Mouse (Mus musculus) right cerebral cortex, postnatal 10 days (tissue): ENCODE data around the gene Zswim7.

Experiments used
- DNase-seq, 2 experiments: peaks; one replicate each; pipeline ENCODE4 v3.0.0; 2021; ENCODE audit warnings: low spot score in 2 of 2

The Zswim7 gene

DNA sequence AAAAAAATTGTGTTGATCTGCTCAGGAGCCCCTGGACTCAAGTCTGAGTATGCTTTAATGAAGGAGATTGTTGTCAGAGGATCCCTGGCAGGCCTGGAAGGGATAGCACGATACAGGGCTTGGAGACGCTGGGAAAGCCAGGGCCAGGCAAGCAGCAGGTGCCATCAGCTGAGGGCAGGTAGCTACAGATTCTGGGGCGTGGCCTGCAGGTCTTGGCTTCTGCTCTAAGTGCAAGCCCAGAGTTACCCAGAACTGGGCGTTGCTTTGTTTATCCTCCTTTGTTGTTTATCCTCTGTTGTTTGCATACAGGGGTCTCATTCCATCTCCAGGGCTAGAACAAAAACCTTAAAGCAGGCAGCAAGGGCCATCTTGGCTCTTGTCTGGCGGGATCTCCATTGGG, 27.8 kb downstream of the Zswim7 start:
- no peak for DNase-seq

DNA sequence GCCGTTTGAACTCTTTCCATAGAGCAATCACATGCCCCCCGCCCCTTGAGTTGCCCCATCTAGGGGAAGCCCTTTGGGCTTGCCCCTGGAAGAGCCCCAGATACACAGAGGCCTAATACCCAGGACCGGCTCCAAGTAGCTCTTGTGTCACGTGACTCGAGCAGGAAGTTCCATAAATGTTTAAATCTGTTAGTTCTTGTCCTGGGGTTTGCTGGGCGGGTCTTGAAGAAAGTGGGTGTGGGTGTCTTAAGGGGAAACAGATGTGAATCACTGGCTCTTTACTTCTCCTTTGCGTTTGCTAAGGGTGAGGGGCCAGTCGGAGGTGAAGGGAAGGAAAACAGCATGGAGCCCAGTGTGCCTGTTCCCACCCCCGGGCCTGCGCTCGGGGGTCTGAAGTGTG, 30.1 kb downstream of the Zswim7 start:
- no peak for DNase-seq

DNA sequence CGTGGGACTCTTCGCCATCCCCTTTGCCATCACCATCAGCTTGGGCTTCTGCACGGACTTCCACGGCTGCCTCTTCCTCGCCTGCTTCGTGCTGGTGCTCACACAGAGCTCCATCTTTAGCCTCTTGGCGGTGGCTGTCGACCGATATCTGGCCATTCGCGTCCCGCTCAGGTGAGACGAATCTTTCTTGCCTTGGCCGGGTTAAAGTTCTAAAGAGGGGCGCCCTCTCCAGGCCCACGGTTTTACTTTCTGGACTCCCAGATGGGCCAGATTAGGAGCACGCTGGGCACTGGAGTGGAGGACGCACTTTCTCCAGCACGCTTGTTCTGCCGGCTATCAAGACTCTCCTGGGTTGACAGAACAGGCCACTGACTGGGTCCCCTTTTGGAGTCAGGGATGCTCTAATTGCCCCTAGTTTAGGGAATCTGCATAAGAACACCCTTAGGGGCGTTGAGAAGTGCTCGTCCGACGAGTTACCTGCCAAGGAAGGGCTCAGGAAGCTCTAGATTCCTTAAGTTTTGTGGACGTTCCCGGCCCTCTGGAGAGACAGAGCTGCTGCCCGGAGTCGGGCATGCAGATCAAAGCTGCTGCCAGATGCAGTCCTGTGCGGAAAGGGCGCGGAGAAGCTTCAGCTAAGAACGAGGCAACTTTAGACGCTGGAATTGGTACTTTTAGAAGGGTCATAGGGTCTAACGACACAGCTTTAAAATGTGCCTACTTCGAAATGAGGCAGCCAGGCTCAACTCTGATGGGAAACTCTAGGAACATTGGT, 31.7 kb downstream of the Zswim7 start:
- DNase-seq = peak in 1 of 2 experiments; percentile 39

DNA sequence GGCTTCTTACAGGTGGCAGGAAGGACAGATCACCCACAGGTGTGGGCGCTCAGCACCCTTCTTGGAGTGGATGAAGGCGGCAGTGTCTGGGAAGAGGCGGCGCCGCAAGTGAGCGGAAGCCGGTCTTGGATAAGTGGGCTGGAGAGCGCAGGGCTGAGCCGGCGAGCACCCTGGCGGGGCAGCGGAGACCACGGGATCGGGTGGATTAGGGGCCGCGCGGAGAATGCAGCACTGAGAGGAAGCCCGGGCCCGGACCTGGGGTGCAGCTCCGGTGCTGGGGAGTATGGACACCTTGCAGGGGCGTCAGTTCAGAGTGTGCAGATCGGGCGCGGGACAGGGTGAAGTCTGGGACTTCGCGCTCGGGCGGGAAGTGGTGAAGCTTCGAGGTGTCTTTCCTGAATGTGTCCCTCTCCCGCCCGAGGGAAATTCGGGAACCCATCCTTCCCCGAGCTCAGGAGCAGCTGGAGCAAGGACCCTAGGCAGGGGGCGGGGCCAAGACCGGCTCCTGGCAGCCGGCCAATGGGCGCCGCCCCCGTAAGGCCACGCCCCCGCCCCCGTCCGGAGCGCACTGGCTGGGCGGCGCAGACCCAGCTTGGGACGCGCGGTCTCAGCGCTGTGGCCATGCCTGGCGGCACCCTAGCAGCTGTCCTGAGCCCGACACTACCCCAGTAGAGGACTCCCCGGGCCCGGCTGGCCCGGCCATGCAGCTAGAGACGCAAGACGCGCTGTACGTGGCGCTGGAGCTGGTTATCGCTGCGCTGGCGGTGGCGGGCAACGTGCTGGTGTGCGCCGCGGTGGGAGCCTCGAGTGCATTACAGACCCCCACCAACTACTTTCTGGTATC, 32.6 kb downstream of the Zswim7 start, which contains the start of gene Adora2b:
TSS of gene Adora2b (plus strand) at position 584 of the 844 bp plus-strand sequence.
- DNase-seq = peak; percentile 57 to 69

DNA sequence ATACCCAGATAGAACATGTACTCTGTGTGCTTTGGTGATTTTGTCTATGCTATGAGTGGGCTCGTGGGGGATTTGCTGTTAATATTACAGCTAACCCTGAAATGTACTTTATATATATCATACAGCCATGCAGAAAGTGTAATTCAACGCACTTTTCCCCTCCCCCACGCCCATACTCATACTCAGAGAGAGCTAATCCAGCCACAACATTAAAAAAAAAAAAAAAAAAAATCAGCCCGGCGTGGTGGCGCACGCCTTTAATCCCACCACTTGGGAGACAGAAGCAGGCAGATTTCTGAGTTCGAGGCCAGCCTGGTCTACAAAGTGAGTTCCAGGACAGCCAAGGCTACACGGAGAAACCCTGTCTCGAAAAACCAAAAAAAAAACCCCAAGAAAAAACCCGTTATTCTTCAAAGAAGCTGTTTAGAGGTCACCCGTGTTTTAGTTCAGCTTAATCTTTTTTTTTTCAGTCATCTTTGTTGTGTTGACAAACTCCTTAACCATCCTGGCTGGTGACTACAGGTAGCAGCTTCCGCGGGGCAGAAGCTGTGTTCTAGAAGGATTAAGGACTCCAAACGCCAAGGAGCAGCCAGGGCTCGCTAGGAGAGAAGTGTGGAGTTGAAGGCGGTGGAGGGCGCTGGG, 33.3 kb downstream of the Zswim7 start:
- DNase-seq = no peak

DNA sequence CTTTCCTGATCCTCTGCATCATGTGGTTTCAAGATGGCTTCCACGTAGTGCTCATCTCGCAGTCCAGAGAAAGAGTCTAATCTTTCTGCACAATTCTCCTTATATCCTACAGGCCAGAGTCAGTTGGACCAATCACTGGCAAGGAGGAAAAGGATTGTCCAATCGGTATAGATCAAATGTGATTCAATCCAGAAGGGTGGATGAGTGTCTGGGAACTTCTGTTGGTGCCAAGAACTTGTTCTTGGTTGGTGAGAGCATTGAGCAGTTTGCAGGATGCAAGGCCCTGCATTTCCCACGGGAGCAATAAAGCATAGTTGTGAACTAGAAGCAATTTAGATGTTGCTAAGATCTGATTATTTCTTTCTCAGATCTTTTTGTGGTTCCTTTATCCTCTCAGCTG, 36.7 kb downstream of the Zswim7 start:
- no peak for DNase-seq

DNA sequence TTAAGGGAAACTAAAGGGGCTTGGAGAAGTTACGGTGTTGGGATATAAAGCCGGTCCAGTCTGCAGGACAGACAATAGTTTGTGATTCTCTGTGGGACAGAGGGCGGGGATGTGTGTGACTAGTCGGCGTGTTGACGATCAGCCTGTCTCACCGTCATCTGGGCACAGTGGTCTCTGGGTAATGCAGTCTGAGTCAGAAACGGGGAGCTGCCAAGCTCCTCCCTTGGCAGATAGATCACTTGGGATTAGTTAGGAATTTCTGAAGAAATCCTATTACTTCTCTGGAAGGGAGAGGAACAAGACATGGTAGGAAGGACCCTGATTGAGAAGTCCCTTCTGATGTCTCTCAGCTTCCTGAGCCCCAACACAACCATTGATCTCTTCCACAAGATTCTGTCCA, 37.3 kb downstream of the Zswim7 start:
- DNase-seq = no peak

DNA sequence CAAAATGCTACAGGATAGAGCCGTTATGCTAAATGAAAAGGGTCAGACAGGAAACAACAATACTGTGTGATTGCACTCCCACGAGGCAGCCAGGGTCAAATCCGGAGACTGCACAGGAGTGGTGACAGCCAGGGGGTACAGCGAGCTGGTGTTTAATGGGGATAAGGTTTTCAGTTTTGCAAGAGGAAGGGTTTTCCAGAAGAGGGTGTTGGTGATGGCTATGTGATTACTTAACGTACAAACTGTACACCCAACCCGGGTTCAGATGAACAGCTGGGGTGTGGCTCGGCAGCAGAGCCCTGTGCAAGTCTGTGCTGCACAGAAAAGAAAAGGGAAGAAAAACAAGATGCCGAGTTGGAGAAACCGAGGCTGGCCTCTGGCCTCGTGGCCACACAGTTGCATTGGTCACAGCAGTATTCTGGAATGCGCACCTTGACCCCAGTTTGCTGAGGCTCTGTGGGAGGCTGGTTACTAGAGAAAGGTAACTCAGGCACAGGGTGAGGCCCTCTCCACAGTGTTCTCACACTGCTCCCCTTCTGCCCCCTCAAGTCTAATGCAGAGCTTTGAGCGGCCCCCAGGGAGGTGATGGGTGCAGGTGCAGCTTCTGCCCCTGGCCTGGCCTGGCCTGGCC, 40.4 kb downstream of the Zswim7 start:
- DNase-seq = no peak

DNA sequence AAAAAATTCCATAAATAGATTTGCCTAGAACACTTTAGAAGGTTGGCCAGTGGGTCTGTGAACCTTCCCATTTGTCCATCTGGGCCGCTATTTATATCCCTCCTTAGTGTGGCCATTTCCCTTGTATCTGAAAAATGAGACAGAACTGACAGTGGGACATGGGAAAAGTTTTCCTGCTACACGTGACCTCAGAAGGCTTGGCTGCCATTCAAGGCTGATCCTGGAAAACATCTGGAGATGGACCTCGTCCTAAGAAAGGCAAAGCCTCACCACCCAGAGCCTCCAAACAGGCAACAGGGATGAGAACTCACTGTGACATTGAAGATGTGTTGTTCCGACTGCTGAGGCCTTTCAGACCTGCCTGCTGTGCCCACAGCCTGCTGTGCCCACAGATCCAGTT, 56.4 kb downstream of the Zswim7 start:
- DNase-seq = no peak

DNA sequence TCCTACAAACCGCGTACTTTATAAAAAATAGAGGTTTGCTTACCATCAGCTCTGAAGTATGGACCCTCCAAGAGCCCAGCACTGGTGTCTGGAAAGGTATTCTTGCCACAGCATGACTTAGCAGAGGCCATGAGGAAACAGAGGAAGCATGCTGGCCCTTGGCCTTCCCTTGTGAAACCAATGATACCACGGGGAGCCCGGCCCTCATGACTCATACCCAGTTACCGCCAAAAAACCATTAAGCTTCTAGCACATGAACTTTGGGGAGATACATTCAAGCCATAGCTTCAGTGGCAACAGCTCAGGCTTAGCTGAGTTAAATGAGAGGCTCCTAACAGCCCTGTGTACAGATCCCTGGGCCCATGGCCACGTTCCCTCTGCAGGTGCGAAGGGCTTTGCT, 57.2 kb downstream of the Zswim7 start:
- DNase-seq = no peak

DNA sequence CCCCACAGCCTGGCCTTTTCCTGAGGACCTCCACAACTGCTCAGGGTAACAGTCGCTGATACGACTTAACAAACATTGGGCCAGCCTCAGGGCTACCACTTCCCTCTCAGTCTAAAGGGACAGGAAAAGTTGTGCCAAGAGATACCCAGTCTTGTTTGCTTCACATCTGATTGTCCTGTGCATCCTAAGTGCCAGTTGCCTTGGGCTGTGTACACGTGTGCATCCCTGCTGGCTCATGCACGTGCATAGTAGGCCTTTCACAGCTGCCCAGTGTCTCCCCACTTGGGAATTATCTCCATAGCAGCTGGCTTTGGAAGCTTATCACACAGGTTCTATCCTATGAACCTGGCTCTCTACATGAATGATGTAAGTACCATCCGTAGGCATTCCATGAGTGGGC, 57.8 kb downstream of the Zswim7 start:
- no peak for DNase-seq

DNA sequence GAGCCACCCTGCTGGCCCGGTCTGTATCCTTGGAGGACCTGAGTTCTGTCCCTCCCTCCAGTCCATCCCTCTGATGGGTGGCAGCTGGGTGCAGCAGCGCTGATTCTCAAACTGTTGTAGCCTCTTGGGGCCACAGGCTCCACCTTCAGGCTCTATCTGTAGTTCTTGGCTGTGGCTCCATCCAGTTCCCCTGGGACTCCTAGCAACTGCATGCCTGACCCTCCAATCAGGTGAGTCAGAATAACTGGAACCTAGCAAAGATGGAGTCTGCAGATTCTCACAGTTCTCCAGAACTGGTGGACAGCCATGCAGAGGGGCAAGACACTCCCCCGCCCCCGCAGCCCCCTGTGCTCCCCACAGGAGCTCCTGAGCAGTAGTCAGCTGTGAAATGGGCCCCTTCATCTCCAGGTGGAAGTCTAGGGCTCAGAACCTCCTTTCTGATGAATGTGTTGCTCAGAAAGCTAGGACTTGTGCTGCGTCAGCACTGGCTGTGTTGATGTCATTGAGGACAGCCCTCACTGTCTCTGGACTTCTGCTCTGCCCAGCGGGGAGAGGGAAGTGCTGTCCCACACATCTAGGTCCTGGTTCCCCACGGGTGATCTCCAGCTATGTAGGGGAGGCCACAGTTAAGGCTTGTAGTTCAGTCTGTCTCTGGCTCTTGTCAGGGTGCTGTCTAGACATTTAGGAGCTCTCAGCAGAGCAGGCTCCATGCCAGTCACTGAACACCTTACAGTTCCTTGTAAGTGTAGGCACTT, 60.2 kb downstream of the Zswim7 start:
- DNase-seq = peak; percentile 29 to 34

DNA sequence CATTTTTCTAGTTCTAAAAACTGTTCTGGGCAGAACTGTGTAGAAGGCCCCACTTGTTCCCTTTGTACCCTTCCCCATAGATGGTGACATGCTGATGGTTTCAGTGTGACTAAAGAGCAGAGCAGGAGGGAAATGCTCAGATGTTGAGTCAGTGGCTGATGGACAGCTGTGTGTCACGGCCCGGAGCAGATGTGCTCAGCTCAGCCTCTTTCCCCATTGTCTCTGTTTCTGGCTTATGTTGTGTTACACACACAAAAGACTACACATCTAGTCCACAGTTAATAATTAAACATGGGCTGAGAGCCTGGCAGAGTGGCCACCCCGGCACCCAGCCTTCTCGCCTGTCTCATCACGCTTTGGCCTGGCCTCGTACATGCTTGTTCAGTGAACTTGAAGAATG, 63.4 kb downstream of the Zswim7 start:
- no peak for DNase-seq
